Mouse (Mus musculus): ENCODE data around the gene Olfr1467. TPM values are rescaled to one million over a fixed set of nuclear protein-coding genes. Genes with fewer than 3 reads are reported as not detected.

Olfr1467 gene
- polyA plus RNA-seq (2012; rRNA removed), result not detected in 2 replicates

DNA sequence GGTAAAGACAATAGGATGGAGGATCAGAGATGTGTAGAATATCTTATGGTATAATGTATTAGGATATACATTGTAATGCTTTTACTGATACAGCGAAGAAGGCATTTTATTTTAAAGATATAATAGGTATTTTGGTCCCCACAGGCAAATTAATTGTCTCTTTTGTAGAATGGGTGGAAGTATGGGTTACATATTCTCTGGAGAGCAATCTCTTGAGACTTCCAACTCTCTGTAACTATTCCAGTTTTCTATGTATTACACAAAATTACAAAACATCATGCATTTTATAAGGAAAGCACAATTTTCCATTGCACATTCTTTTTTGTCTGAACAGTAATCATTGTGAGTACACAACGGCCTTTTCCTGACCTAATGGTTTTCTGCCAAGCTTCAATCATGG lies at the start of gene Olfr1467:
Gene Olfr1467, plus strand, starts transcription at position 301 of the 400 bp plus-strand sequence.
- TF ChIP-seq POLR2A (IDR thresholded peaks at IDR 0.05; ENCODE audit: borderline replicate concordance, extremely low read depth, low read depth, low read length) (no peak), CTCF (IDR thresholded peaks at IDR 0.05; ENCODE audit: insufficient read depth, low read length) (no peak)

DNA sequence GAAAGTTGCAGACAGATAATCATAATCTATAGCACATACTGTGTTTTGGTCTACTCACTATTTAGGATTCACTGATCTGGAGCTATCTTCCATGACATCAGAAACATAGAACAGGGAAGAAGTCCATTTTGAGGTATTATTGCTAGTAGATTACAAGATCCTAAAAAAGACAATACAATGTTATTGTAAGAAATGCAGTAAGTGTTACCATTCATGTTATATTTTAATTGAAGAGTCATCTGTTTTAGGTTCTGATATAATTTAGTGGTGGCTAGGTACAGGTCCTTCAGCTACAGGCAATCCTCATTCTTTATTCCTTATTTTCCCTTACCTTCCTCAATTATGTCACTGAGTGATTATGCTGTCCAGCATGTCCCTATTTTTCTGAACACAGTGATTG lies 46.6 kb upstream of the Olfr1467 start, which contains the start of gene Olfr1465:
Gene Olfr1465, minus strand, starts transcription at position 101 of the 400 bp plus-strand sequence.
- TF ChIP-seq POLR2A (IDR thresholded peaks at IDR 0.05; ENCODE audit: borderline replicate concordance, extremely low read depth, low read depth, low read length), result no peak
- no peak for TF ChIP-seq CTCF (IDR thresholded peaks at IDR 0.05; ENCODE audit: insufficient read depth, low read length)
- Histone ChIP-seq H3K4me3 (replicated peaks; ENCODE audit: extremely low read depth, low read depth, low read length) (no peak within 1 kb of the TSS), H3K4me1 (ENCODE audit: control insufficient read depth, insufficient read depth, low read length) (no peaks in the 10 kb centered on the region)
- DNase-seq, result no peak

More for the DNA sequence above, at the start of gene Olfr1467:
- Histone ChIP-seq H3K4me3 (replicated peaks; ENCODE audit: extremely low read depth, low read depth, low read length) (no peak within 1 kb of the TSS), H3K4me1 (ENCODE audit: control insufficient read depth, insufficient read depth, low read length) (no peaks in the 10 kb centered on the region)
- 63% methylated on average over 2 of the region's 2 CpGs for WGBS
- DNase-seq, result no peak

DNA sequence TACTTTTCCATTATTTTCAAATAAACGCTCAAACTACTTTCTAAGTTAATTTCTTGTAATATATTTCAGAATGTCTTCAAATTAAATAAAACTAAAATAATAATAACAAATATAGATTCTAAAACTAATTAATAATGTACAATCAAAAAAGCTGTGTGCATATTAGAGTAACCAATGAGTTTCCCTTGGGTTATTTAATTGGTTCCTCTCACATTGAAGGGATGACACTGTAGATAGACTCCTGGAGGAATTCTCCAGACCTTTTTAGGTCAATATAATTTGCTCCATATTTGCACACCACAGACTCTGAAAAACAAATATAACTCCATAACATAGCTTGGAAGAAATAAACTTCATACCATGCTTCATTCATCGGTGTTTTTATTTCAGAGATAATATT lies 23.5 kb upstream of the Olfr1467 start, which contains the start of gene Olfr1466:
Gene Olfr1466, plus strand, starts transcription at position 301 of the 400 bp plus-strand sequence.
- TF ChIP-seq POLR2A (IDR thresholded peaks at IDR 0.05; ENCODE audit: borderline replicate concordance, extremely low read depth, low read depth, low read length) (no peak), CTCF (IDR thresholded peaks at IDR 0.05; ENCODE audit: insufficient read depth, low read length) (no peak)
- WGBS, result 85% methylated on average over 2 of the region's 2 CpGs
- H3K4me1 ChIP-seq (ENCODE audit: control insufficient read depth, insufficient read depth, low read length), result no peaks in the 10 kb centered on the region
- no peak within 1 kb of the TSS for H3K4me3 ChIP-seq (replicated peaks; ENCODE audit: extremely low read depth, low read depth, low read length)
- DNase-seq, result no peak

GRCm38 (mm10) chr19:13407549-13407948 lies 45.5 kb downstream of the Olfr1467 start, which contains the start of gene Olfr1469:
Gene Olfr1469, plus strand, starts transcription at chr19:13407849.
- Histone ChIP-seq H3K4me3 (replicated peaks; ENCODE audit: extremely low read depth, low read depth, low read length) (no peak within 1 kb of the TSS), H3K4me1 (ENCODE audit: control insufficient read depth, insufficient read depth, low read length) (no peaks in the 10 kb centered on the region)
- no peak for TF ChIP-seq CTCF (IDR thresholded peaks at IDR 0.05; ENCODE audit: insufficient read depth, low read length)
- 51% methylated on average over 2 of the region's 2 CpGs for WGBS
- no peak for DNase-seq

Other genes starting within 250 kb of the Olfr1467 start
- not detected in 2 replicates for gene Olfr1459, start 212.7 kb upstream of the Olfr1467 start, polyA plus RNA-seq (2012; rRNA removed)
- not detected in 2 replicates for gene Olfr1461, start 199.2 kb upstream of the Olfr1467 start, polyA plus RNA-seq (2012; rRNA removed)
- not detected in 2 replicates for gene Olfr1462, start 176.5 kb upstream of the Olfr1467 start, polyA plus RNA-seq (2012; rRNA removed)
- not detected in 2 replicates for gene Olfr1463, start 130.9 kb upstream of the Olfr1467 start, polyA plus RNA-seq (2012; rRNA removed)
- gene Olfr1465, start 46.7 kb upstream of the Olfr1467 start, polyA plus RNA-seq (2012; rRNA removed), result not detected in 2 replicates
- gene Olfr1466, start 23.4 kb upstream of the Olfr1467 start, polyA plus RNA-seq (2012; rRNA removed), result not detected in 2 replicates
- gene Olfr1469, start 45.6 kb downstream of the Olfr1467 start, polyA plus RNA-seq (2012; rRNA removed), result not detected in 2 replicates
- not detected in 2 replicates for gene Olfr1471, start 81.2 kb downstream of the Olfr1467 start, polyA plus RNA-seq (2012; rRNA removed)
- not detected in 2 replicates for gene Olfr1472, start 93.8 kb downstream of the Olfr1467 start, polyA plus RNA-seq (2012; rRNA removed)
- not detected in 2 replicates for gene Olfr1474, start 107.3 kb downstream of the Olfr1467 start, polyA plus RNA-seq (2012; rRNA removed)
- gene Olfr1475, start 118.0 kb downstream of the Olfr1467 start, polyA plus RNA-seq (2012; rRNA removed), result not detected in 2 replicates
- gene Olfr1477, start 138.3 kb downstream of the Olfr1467 start, polyA plus RNA-seq (2012; rRNA removed), result not detected in 2 replicates
- gene Olfr1480, start 165.7 kb downstream of the Olfr1467 start, polyA plus RNA-seq (2012; rRNA removed), result not detected in 2 replicates
- not detected in 2 replicates for gene Olfr1484, start 221.3 kb downstream of the Olfr1467 start, polyA plus RNA-seq (2012; rRNA removed)

Data from lung, adult 2 months (tissue).